ENCODE assay signal across 8 mouse cellular contexts in the genomic region with DNA sequence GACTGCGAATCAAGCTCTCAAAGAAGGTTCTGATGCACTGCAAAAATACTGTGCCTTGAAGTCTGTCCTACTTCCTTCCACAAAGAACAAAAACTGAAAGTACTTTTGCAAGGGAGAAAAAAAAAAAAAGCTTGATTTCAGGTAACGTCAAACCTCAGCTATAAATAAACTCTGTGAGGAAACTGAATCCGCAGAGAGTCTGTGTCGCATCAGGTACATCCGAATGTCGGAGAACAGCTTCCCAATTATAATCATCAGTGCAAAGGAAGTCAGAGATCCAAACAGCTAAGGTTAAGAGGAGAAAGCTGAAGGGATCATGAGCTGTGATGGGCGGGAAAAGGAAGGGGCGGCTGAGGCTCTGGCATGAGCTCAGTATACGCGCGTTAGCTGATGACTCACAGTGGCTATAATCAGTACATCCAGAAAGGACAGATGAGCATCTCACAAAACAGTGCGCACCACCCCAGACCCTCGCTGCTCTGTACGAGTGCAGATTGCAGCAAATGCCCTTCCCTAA.
A peak's percentile ranks its signal among the peaks of the same experiment; 100 is the strongest.
DNase-seq lines count a peak whose midpoint lies in the region; ATAC-seq and TF ChIP-seq lines count a peak whose summit lies in the region.

No protein-coding gene starts in this region.

- H3K4me3 ChIP-seq in spleen, adult 2 months (ENCODE audit: extremely low read depth, insufficient read depth, insufficient read length), result peak overlapping the region; percentile 54
- peak overlapping the region; percentile 18; the same call in 1 of the 2 replicates for H3K4me3 ChIP-seq in macrophage (ENCODE audit: inconsistent target)
- H3K4me3 ChIP-seq in forebrain, embryonic 14.5 days (ENCODE audit: low read depth, low read length), result no peak overlapping the region

- H3K27me3 ChIP-seq in spleen, adult 2 months (ENCODE audit: control insufficient read depth, insufficient read depth, low read length), result no peaks in the 10 kb centered on the region
- H3K27me3 ChIP-seq in forebrain, embryonic 14.5 days (replicated peaks; ENCODE audit: control insufficient read depth, insufficient read depth, low read length), result no peaks in the 10 kb centered on the region

- no peaks in the 10 kb centered on the region for H3K79me2 ChIP-seq in macrophage (ENCODE audit: inconsistent target)

- H3K9me3 ChIP-seq in forebrain, embryonic 14.5 days (replicated peaks; ENCODE audit: control insufficient read depth, low read length), result no peaks in the 10 kb centered on the region

- H3K27ac ChIP-seq in spleen, adult 2 months (ENCODE audit: insufficient read depth, low read length), result peak overlapping the region; percentile 36; the same call in 1 of the 2 replicates
- peak overlapping the region; percentile 22 for H3K27ac ChIP-seq in macrophage
- no peak overlapping the region for H3K27ac ChIP-seq in forebrain, embryonic 14.5 days (ENCODE audit: low read depth, low read length)

- H3K4me2 ChIP-seq in forebrain, embryonic 14.5 days (ENCODE audit: low read length), result no peak overlapping the region

- TF ChIP-seq CTCF in spleen, adult 2 months (IDR thresholded peaks at IDR 0.05; ENCODE audit: extremely low read depth, insufficient read depth, insufficient read length, insufficient replicate concordance), result no peak

- H3K36me3 ChIP-seq in spleen, adult 2 months (ENCODE audit: control insufficient read depth, insufficient read depth, low read length), result no peaks in the 10 kb centered on the region
- no peaks in the 10 kb centered on the region for H3K36me3 ChIP-seq in macrophage (ENCODE audit: inconsistent target)
- H3K36me3 ChIP-seq in forebrain, embryonic 14.5 days (ENCODE audit: control insufficient read depth, insufficient read depth, low read length), result no peaks in the 10 kb centered on the region

- no peak for TF ChIP-seq POLR2A in spleen, adult 2 months (IDR thresholded peaks at IDR 0.05; ENCODE audit: low read depth, low read length)

- peaks cover 3% of the 10 kb centered on the region; the same call in 1 of the 2 replicates for H3K4me1 ChIP-seq in spleen, adult 2 months (ENCODE audit: control insufficient read depth, insufficient read depth, insufficient read length)
- no peaks in the 10 kb centered on the region for H3K4me1 ChIP-seq in forebrain, embryonic 14.5 days (ENCODE audit: control insufficient read depth, insufficient read depth, low read length)

- WGBS in spleen, adult 2 months, result 4% methylated on average over 14 of the region's 14 CpGs
- 4% methylated on average over 13 of the region's 14 CpGs for WGBS in macrophage (ENCODE audit: missing documents)
- 88% methylated on average over 14 of the region's 14 CpGs for WGBS in forebrain, embryonic 14.5 days

- H3K9ac ChIP-seq in forebrain, embryonic 14.5 days (ENCODE audit: low read length), result no peak overlapping the region

- peak; percentile 14 for DNase-seq in cerebellum, adult 11-12 months
- no peak for DNase-seq in cerebellum, adult 9-10 months
- peak in 1 of 2 experiments; percentile 50 for DNase-seq in spleen, adult 2 months (ENCODE audit: low read depth in 1 of 2, low spot score in 2 of 2)
- no peak for DNase-seq in spleen, postnatal 14 days (ENCODE audit: low spot score in 2 of 2)
- peak; percentile 9 for DNase-seq in kidney, adult 18-20 months
- no peak for DNase-seq in forebrain, embryonic 14.5 days (ENCODE audit: low spot score)

- ATAC-seq in forebrain, embryonic 14.5 days, result no peak
- ATAC-seq in erythroblast, adult 5-6 weeks (replicated peaks; ENCODE audit: low FRiP score, poor library complexity, severe bottlenecking), result no peak

Comparison
In these comparisons a context has a peak if more than half of its experiments do, and no peak if none do; other contexts are left out.
1. DNase-seq: peak in cerebellum, adult 11-12 months (single experiment) and kidney, adult 18-20 months (single experiment); none in cerebellum, adult 9-10 months (single experiment), spleen, postnatal 14 days (0 of 2) and forebrain, embryonic 14.5 days (single experiment).